Mouse (Mus musculus) kidney, adult 11 months (tissue): ENCODE measurements around the gene Dact3.

ENCODE experiments used
- DNase-seq: peaks from one replicate; pipeline ENCODE4 v3.0.0; 2022

The Dact3 gene

DNA sequence AGATGAGACGGTGACA, at the start of gene Dact3:
Dact3 (plus strand) TSS at position 8 of the 16 bp plus-strand sequence.
- DNase-seq: no peak

DNA sequence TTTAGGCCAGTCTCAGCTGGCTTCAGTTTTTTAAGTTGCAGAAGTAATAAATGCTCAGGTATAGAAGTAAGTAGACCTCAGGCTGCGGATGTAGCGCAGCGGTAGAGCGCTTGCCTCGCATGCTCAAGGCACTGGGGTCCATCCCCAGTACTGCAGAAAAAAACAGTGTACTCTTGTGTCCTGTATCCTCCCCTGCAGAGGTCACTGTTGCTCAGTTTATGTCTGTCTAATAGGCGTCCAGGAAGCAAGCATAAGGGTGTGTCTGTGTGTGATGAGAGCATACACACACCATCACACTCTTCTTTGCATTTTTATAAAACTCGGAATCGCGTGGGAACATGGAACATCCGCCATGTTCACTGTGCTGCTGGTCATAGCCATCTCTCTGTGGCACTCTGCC, 49.3 kb upstream of the Dact3 start:
- no peak for DNase-seq

DNA sequence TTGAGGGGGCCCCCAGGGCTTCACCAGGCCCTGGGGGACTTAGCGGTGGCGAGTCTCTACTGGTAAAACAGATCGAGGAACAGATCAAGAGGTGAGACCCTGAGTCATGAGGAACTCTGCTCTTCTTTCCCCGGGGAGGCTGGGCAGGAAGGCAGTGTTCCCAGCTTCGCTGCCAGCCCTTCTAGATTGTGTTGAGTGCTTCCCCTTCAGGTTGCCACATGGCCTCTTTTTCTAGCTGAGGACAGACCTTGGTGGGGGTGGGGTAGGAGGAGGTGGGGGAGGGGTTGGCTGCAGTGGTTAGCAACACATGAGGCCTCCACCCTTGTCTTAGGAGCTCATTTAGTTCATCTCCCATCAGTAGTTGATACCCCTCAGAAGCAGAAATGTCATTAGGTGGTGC, 48.5 kb upstream of the Dact3 start:
- DNase-seq: no peak

DNA sequence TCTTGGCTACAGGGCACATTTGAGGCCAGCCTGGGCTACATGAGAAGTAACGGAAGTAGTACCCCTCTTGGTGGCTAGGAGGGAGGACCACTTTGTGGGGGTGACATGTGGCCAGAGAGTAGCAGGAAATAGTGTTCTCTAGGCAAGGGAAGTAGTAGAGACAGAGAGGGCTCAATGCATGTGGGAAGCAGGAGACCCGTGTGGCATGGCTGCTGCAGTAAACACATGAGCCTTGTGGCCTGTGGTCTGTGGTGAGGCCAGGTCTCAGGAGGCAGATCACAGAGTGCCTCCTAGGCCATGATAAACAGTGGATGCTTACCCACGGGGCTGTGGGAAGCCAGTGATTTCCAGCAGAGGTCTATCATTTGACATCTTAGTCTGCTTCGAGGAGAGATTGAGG, 47.8 kb upstream of the Dact3 start:
- DNase-seq: no peak

DNA sequence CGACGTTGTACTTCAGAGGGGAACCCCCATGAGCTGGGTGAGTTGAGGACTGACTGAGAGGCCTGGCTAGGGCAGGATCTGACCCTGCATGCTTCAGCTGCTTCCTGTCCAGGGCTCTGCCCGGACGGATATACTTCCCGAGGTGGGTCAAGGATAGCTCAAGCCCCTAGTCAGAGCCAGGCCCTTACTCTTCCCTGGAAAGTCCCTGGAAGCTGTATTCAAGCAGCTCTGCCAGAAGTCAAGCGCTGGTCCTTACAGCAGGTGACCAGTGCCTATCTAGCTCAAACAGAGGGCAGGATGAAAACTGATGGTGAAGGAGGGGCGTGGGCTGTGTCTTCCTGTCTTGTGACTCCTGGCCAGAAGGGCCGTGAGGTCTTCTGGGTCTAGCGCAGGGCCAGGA, 44.7 kb upstream of the Dact3 start:
- DNase-seq: peak; percentile 46

DNA sequence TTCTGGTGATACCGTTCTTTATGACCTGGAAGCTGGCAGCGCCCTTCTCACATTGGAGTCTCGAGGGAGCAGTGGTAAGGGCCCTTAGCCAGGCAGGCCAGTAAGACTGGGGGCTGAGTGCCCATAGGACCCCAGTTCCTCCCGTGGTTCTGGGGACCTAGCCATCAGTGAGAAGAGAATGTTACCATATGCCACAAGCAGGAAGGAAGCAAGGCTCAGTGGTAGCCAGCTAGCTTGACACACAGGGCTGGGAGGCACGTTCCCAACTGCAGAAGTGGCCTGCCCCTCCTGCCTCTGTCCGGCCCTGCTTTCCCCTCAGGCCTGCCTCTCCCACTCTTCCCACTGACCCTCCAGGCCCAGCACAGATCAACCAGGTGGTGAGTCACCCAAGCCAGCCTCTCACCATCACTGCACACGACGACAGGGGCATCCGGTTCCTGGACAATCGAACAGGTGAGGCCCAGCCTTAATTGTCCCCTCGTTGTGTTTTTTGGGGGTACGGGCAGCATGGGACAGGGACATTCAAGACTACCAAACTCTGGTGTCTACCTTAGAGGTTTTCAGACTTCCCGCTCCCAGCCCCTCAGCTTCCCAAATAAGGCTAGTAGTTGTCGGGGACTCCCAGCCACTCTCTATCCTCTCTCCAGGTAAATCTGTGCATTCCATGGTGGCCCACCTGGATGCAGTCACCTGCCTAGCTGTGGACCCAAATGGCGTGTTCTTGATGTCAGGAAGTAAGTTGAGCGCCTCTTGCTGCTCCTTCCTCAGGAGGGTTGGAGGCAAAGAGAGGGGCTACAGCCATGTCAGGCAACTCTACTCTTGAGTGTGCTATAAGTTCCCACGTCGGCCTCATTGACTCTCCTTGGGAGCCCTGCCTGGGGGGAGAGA, 37.0 kb upstream of the Dact3 start:
- no peak for DNase-seq

DNA sequence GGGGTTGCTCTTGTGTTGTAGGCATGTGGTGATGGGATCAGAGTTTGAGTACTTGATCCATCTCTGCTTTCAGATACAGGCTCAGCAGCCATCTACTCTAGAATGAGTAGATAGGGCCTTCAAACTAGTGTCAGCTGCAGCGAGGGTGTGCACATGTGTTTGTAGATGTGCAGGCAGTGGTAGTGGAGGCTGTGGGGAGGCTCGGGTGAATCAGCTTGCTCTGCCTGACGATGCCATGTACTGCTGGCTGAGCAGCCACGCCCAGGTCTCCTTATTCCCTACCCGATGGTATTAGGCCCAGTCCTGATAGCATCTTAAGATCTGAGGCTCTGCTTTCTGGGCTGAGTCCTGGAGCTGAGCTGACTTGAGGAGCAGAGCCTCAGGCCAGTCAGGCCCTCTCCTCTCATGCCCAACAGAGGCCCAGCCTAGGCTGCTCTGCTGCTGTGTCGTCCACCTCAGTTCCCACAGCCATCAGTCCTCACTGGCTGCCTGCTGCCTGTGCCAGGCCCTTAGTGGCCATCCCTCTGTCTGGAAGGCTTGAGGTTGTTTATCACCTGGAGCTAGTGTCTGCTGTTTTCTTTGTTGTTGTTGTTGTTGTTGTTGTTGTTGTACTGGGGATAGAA, 36.2 kb upstream of the Dact3 start:
- DNase-seq: no peak

DNA sequence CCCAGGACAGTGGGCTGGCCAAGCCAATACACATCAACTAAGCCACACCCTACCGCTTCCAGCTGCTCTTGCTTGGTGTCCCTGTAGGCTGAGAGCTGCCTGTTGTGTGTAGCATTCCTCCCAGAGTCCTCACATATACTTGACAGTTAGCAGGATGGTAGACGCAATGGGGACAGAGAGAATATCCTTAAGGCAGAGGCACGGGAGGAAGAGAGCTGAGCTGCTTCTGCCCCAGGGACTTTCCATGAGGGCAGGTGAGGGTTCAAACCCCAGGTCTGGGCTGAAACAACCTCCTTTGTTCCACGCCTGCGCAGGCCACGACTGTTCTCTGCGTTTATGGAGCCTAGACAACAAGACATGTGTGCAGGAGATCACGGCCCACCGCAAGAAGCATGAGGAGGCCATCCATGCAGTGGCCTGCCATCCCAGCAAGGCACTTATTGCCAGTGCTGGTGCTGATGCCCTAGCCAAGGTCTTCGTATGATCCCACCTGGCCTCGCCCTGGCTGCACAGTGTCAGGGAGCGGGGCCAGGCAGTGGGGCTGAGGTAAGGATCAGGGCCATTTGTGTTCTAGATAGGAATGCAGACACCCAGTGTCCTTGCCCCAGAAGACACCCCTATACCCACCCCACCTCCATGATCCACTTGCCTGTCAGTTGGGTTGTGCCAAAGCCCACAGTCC, 35.5 kb upstream of the Dact3 start:
- DNase-seq: no peak

DNA sequence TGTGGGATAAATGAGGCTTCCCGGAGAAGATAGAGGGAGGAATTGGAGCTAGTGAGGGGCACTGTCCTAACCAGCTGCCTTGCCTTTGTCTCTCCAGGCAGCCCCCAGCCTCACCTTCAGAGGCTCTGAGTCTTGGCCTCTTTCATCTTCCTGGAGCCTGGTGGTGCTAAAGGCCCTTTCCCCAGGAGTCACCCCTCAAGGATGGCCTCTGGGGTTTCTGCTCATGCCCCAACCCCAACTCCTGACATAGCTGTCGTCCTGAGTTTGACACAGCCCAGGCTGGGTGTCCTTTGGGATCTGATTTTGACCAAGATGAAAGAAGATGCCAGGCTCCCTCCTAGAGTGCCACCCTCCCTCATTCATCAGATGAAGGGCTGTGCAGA, 35.0 kb upstream of the Dact3 start:
- no peak for DNase-seq

DNA sequence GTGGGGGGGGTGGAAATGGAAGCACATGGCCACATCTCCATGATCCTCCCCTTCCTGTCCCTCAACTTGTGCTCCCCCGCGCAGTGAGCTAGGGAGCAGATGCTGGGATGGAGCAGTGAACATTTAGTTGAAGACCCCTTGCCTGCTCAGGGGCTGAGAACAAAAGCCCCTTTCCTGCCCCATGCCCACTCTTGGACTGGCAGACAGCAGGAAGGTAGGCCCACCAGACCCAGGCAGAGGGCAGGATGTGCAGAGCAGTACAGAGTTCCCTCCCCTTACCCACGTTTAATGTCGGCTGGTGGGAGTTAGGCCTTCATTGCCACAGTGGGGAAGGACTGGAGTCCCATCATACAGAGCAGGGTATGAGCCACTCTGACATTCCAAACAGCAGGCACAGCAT, 34.0 kb upstream of the Dact3 start:
- DNase-seq: no peak

DNA sequence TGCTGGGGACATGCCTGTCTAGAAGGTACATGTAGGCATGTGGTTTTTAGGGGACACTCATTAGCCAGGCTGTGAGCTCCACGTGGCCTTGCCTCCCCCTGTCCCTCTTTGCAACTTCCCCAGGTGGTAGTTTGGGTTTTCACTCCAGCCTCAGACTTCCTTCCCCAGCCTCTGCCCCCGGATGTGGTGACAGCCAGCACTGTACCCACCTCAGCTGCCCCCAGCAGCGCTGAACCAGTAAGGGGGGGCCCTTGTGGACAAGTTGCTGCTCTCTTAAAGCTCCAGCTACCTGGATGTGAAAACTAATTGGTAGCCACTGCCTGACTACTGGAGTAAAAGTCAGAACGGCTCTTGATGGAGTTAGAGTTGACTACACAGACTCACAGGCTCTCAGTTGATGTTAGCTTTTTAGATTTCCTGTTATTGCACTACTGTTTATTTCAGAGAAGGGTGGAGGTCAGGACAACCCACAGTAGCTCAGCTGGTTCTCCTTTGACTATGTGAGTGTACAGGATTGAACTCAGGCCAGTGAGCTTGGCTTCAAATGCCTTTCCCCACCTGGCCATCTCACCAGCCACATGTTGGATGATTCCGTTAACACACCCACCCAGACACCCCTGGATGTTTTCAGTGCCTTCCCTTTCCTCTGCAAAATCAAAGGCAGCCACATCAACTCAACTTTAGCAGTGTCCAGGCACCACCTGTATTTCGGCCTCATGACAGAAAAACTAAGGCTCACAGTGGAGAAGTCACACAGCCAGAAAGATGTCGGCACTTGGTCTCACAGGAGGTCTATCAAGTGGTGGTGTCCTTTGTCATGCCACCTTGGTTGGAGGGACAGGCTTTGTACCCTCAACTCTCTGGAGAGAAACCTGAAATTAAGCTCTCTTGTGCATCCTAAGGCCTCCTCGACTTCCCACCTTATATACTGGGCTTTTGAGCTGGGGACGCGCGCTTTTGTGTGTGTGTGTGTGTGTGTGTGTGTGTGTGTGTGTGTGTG, 33.3 kb upstream of the Dact3 start:
- DNase-seq: no peak

DNA sequence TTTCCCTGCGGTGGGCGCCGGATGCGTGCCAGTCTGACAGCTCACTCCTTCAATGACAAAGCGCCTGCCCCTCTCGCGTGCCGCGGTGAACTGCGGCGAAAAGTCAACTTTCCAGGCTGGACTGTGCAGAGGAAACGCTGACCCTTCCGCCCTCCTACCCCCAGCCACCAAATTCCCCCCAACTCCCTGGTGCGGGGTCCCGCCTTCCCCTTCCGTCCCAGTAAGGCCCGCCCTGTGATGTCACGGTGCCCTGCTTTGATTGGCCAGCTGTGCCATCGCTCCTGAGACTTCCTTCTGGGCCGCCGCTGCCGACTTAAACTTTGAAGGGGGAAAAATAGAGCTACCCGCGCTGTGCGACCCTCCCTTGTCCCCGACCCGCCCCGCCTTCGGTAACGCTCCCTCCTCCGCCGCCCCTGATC, 32.5 kb upstream of the Dact3 start, which contains the start of gene Prkd2:
Prkd2 (plus strand) TSS at position 258 of the 419 bp plus-strand sequence.
- DNase-seq: peak; percentile 90

DNA sequence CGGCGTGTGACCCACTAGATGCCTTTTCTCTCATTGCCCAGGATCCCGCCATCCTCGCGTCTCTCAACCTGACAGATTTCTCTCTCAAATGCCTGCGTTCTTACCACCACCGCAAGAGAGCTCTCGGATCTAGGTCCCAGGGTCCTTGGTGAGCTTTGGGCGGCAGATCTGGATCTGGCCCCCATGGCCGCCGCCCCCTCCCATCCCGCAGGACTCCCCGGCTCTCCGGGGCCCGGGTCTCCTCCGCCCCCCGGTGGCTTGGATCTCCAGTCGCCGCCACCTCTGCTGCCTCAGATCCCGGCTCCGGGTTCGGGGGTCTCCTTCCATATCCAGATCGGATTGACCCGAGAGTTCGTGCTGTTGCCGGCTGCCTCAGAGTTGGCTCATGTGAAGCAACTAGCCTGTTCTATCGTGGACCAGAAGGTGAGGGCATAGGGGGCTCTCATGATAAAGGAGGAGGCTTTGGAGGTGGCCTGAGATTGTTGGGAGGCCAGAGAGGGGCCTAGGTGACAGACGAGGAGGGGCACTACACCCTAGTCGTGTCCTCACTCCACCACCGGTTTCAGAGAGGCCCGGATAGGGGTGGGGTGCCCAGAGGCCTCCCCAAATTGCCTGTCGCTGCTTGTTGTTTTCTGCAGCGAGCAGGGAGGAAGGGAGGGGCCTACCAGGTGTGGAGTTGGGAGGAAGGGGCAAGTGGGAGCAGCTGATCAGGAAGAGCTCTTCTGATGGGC, 31.5 kb upstream of the Dact3 start:
- DNase-seq: peak; percentile 35

DNA sequence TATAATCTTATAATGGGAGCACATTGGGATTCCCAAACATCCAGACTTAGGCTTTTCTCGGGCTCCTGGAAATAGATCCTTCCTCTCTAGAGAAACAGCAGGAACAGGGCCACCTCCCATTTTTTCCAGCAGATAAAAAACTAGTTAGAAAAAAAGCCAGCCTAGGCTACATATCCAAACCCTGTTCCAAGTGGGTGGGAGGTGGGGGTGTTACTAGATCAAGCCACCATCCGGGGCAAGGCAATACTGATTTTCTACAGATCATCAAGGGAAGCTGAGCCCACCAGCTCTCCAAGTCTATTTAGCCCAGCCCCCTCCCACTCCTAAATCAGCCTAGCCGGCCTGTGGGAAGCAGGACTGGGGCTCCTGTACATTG, 30.4 kb upstream of the Dact3 start:
- no peak for DNase-seq

DNA sequence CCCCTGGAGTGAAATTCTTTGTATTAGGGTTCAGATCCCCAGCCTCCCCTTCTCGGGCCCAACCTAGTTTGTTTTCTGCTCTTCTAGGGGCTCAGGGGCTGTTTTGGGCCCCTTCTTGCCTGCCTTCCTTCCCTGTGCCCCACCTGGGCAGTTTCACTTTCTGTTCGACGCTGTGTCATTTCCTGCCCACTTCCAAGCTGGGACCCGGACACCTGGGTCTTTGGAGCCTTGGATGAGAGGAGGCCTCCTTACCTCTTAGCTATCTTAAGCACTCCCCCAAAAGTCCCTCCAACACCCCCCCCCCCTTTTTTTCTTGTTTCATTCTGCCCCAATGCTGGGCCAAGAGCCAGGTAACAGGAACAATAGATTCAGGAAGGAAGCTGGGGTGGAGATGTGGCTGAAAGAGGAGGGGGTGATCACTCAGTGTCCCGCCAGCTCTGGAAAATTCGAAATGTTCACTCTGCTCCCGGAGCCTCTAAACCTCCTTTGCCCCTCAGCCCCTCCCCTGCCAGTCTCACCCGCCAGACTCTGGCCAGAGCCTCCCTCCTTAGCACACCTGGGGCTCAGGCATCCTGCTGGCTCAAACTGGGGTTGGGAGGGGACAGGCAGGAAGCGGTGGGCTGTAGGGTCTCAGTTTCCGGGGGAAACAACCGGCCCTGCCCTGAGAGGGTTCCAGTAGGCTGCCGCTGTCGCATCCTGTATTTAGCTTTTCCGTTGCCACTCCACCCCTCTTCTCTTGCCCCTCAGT, 29.9 kb upstream of the Dact3 start:
- peak; percentile 50 for DNase-seq

DNA sequence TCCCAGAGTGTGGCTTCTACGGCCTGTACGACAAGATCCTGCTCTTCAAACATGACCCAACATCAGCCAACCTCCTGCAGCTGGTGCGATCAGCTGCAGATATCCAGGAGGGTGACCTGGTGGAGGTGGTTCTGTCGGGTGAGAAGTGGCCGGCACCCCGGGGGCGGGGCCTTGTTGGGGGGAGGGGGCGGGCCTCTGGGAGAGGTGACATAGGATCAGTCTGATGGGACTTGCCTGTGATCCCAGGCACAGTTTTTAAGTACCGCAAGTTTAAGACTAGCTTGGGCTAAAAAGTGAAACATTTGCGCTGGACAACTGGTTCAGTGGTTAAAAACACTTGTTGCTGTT, 29.3 kb upstream of the Dact3 start:
- DNase-seq: no peak

DNA sequence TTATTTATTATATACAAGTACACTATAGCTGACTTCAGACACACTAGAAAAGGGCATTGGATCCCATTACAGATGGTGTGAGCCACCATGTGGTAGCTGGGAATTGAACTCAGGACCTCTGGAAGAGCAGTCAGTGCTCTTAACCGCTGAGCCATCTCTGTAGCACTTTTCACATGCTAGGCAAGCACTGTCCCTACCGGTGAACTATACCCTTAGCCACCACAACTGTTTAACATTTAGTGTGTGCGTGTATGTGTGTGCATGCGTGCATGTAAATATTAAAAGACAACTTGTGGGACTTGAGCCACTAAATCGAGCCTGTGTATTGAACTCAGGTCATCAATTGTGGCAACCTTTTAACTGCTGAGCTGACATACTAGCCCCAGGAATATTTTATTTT, 28.3 kb upstream of the Dact3 start:
- no peak for DNase-seq

DNA sequence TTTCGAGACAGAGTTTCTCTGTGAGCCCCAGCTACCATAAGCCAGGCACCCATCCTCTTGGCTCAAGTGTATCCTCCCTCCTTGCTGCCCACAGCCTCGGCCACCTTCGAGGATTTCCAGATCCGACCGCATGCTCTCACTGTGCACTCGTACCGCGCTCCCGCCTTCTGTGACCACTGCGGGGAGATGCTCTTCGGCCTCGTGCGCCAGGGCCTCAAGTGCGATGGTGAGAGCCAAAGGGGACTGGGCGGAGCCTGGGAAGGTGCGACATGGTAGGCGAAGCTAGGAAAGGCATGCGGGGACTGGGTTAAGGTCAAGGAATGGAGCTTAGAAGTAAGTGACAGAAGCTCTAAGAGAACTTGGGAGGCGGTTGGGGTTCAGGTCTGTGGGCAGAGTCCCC, 27.6 kb upstream of the Dact3 start:
- DNase-seq: no peak

DNA sequence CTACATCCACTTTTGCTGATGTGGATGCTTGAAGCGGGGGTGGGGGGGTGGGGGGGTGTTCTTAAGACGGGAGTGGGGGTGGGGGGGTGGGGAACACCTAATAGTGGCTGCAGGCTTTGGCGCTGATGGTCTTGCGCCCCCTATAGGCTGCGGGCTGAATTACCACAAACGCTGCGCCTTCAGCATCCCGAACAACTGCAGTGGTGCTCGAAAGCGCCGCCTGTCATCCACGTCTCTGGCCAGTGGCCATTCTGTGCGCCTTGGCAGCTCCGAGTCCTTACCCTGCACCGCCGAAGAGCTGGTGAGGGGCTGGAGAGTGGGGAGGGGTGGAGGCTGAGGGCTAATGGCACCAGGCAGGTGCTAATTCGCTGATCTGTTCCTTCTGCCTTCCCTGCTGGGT, 26.5 kb upstream of the Dact3 start:
- no peak for DNase-seq

DNA sequence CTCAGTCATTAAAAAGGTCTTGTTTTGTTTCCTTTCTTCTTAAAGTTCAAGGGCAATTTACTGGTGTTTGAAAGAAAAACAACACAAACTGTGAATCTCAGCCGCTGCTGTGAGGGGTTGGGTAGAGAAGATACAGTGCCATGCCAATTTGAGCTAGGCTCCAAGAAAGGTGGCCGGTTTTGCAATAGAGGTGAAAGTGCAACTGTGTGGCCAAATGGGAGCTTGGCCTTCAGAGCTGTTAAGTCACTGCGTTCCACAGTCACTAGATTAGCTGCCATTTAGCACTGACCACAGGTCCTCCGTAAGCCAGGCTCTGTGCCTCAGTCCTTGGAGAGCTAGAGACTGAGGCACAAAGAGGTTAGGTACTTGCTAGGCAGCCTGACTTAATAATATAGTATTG, 23.5 kb upstream of the Dact3 start:
- no peak for DNase-seq

DNA sequence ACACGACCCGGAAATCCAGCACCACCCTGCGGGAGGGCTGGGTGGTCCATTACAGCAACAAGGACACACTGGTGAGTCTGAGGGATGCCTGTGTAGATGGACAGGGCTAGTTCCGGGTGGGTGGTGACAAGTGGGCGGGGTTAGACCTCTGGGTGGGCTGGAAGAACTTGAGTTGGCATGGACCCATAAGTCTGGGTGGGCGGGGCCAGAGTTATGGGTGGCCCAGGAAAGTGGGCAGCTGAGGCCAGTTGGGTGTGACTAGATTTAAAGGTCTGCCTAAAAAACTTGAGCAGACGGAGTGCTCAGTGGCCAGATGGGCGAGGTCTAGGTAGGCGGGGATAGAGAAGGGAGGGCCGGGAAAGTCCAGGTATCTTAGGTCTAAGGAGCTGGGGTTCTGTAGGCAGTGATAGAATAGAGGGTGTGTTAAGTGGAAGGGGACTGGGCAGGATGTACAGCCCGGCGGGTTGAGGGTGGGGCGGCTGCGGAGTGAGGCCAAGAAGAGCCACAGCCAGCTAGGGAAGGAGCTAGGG, 21.8 kb upstream of the Dact3 start:
- DNase-seq: no peak

DNA sequence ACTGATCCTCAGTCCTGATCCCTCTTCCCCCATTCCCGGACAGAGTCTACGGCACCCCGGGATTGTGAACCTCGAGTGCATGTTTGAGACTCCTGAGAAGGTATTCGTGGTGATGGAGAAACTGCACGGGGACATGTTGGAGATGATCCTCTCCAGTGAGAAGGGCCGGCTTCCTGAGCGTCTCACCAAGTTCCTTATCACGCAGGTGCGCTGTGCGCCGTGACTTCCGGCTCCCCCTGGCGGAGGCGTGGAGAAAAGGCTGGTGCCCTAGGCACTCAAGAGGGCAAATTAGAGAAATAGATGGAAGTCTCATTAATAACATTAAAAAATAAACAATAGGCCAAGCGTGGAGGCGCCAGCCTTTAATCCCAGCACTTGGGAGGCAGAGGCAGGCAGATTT, 16.8 kb upstream of the Dact3 start:
- no peak for DNase-seq
